9 mouse cellular contexts compared by ENCODE assay signal in the genomic region with DNA sequence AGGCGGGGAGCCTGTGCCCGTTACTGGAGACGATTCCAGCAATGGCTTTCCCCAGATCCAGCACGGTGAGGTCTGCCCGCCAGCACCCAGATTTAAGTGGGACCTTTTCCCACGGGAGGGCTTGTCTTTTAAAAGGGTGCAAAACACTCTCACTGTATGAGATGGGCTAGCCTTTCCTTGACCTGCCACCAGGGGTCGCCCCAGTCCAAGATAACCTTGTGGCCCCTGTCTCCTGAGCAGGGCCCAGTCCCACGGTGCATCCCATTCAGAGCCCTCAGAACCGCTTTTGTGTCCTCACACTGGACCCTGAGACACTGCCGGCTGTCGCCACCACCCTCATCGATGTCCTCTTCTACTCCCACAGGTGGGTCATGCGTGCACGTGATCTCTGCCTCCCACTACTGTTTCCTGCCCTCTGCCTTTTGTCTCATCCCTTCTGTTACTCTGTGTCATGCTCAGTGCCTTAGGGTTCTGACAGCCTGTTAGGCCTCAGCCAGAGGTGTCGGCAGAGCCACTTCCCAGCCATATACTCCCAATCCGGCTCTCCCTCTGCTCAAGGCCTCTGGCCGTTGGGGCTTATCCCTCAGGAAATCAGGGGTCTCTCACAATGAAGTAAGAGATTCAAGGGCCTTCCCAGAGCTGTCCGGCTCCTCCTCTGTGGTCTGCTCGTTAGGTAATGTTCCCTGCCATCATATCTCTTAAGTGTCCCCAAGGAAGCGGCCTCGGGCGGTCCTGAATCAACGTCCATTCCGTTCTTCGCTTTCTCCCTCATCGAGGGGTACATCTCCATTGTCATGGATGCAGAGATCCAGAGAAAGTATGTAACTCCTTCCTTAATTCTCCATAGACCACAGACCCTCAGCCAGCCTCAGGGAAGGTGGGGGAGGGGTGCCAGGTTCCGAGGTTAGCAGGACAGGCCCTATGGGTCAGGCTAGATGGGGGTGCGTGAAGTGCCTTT. TPM values are rescaled to one million over a fixed set of nuclear protein-coding genes. Genes with fewer than 3 reads are reported as not detected.
DNase-seq lines count a peak whose midpoint lies in the region; ATAC-seq and TF ChIP-seq lines count a peak whose summit lies in the region.
"Had no signal": no experiment of that assay in that cellular context is flagged by ENCODE, and none has a peak within 500 bp of the region (broad histone marks: within the 10 kb centered on the region; RNA-seq: fewer than 3 reads in every experiment).

No protein-coding gene starts in this region.

- H3K27ac ChIP-seq in layer of hippocampus, adult 2 months = no peak overlapping the region
- H3K27ac ChIP-seq: limb, embryonic 13.5 days had no signal

- DNase-seq in frontal cortex, postnatal 25 days (ENCODE audit: low spot score in 2 of 2) = peak; percentile 67 to 70
- DNase-seq in R1 (ENCODE audit: low read depth, low spot score) = peak; percentile 83
- peak; percentile 73 for DNase-seq in cerebellum, adult 9-11 months
- DNase-seq in gastrocnemius, postnatal 4 days (ENCODE audit: low spot score in 2 of 2) = peak; percentile 78 to 82
- peak; percentile 48 to 78 for DNase-seq in layer of hippocampus, adult 2 months (ENCODE audit: low spot score in 2 of 2)
- peak; percentile 89 for DNase-seq in lung, postnatal 36 days
- peak; percentile 75 to 94 for DNase-seq in spleen, adult 18-20 months

- TF ChIP-seq CTCF in layer of hippocampus, adult 2 months (conservative IDR thresholded peaks at IDR 0.05) = peak; percentile 92

- no peak overlapping the region for H3K4me3 ChIP-seq in layer of hippocampus, adult 2 months
- H3K4me3 ChIP-seq: limb, embryonic 13.5 days had no signal

- ATAC-seq in frontal cortex, adult (ENCODE audit: low TSS enrichment) = no peak

RNA-seq across cellular contexts. Expression of a gene that starts 2.7 kb away (rescaled TPM):
- total RNA-seq in gastrocnemius, postnatal 4 days (2021) = 1 to 10 TPM; 8.7 to 9.8 TPM
- total RNA-seq in layer of hippocampus, adult 2 months (2021) = 1 to 10 TPM; 5.3 to 5.8 TPM

RNA-seq across cellular contexts. Expression of a gene that starts 15.5 kb away (rescaled TPM):
- under 1 TPM; 0.22 to 0.36 TPM for total RNA-seq in gastrocnemius, postnatal 4 days (2021)
- under 1 TPM; 0.15 to 0.20 TPM for total RNA-seq in layer of hippocampus, adult 2 months (2021)

RNA-seq across cellular contexts. Expression of a gene that starts 34.1 kb away (rescaled TPM):
- 10 to 100 TPM; 10.1 to 12.2 TPM for total RNA-seq in gastrocnemius, postnatal 4 days (2021)
- total RNA-seq in layer of hippocampus, adult 2 months (2021) = 10 to 100 TPM; 27.3 to 29.4 TPM

RNA-seq across cellular contexts. Expression of a gene that starts 36.6 kb away (rescaled TPM):
- 1 to 10 TPM; 1.3 to 2.1 TPM for total RNA-seq in gastrocnemius, postnatal 4 days (2021)
- total RNA-seq in layer of hippocampus, adult 2 months (2021) = 1 to 10 TPM in 1 of 2 experiments, under 1 TPM in 1; 0.92 to 1.7 TPM
